Mouse (Mus musculus) ES-E14 (cell line): Measurements from ENCODE around the gene Ttll2.
"Not testable (repeated sequence)": the region's sequence is repeated elsewhere in the genome, so short reads cannot be mapped to it uniquely, and the experiment has no call there.

Experiments
- CHD2 ChIP-seq: IDR thresholded peaks from 2 replicates; pipeline ENCODE4 v1.6.1; 2014; ENCODE audit warnings: mild to moderate bottlenecking, low read depth, low read length, inconsistent platforms
- HCFC1 ChIP-seq: IDR thresholded peaks from 2 replicates; pipeline ENCODE4 v1.6.1; 2012; ENCODE audit warnings: low read length, inconsistent platforms, borderline replicate concordance; ENCODE audit not compliant: insufficient read depth
- MAFK ChIP-seq: IDR thresholded peaks from 2 replicates; pipeline ENCODE4 v1.6.1; 2014; ENCODE audit warnings: mild to moderate bottlenecking, low read depth, low read length, inconsistent platforms; ENCODE audit not compliant: insufficient read depth
- ZNF384 ChIP-seq: IDR thresholded peaks from 2 replicates; pipeline ENCODE4 v1.6.1; 2012; ENCODE audit warnings: low read depth, low read length, inconsistent platforms

- TF ChIP-seq ZNF384, MAFK, CHD2, HCFC1: not testable (repeated sequence)
These were observed 36.5 kb upstream of the Ttll2 start for GRCm38 (mm10) chr17:7388958-7389356.
